Mouse (Mus musculus) kidney, postnatal 25 days (tissue): Measurements from ENCODE around the gene Kdm6b.

Experiments used
- DNase-seq, 2 experiments: peaks; one replicate each; pipeline ENCODE4 v3.0.0; 2021; ENCODE audit warnings: mixed read lengths in 2 of 2

Kdm6b gene

GRCm38 (mm10) chr11:69405397-69406200 is 7.9 kb downstream of the Kdm6b start:
- DNase-seq: peak in 1 of 2 experiments; percentile 51

GRCm38 (mm10) chr11:69404595-69405396 is 8.7 kb downstream of the Kdm6b start:
- peak in 1 of 2 experiments; percentile 44 for DNase-seq

- peak in 1 of 2 experiments; percentile 64 for DNase-seq
Observed at GRCm38 (mm10) chr11:69403691-69404594, 9.5 kb downstream of the Kdm6b start.

DNA sequence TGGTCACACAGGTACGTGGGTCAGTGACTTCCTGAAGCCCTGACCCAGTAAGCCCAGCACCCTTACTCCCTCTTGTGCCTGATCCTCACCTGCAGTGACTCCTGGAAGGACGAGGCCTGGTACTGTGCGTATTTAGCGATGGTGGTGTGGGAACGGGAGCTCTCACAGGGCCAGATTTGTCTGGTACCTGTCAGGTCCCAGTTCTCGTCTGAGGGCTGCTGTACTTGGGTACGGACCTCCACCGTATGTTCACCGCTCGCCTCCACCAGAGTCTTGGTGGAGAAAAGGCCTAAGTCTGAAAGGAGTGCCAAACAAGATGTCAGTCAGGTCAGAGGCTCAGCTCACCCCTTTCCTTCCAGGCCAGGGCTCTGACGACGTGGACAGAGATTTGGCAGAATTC is 11.5 kb downstream of the Kdm6b start:
- DNase-seq: peak in 1 of 2 experiments; percentile 52

GRCm38 (mm10) chr11:69401210-69401637 is 12.3 kb downstream of the Kdm6b start:
- DNase-seq: peak; percentile 95 to 97

- peak in 1 of 2 experiments; percentile 55 for DNase-seq
Observed at GRCm38 (mm10) chr11:69400083-69400850, 13.2 kb downstream of the Kdm6b start.

DNA sequence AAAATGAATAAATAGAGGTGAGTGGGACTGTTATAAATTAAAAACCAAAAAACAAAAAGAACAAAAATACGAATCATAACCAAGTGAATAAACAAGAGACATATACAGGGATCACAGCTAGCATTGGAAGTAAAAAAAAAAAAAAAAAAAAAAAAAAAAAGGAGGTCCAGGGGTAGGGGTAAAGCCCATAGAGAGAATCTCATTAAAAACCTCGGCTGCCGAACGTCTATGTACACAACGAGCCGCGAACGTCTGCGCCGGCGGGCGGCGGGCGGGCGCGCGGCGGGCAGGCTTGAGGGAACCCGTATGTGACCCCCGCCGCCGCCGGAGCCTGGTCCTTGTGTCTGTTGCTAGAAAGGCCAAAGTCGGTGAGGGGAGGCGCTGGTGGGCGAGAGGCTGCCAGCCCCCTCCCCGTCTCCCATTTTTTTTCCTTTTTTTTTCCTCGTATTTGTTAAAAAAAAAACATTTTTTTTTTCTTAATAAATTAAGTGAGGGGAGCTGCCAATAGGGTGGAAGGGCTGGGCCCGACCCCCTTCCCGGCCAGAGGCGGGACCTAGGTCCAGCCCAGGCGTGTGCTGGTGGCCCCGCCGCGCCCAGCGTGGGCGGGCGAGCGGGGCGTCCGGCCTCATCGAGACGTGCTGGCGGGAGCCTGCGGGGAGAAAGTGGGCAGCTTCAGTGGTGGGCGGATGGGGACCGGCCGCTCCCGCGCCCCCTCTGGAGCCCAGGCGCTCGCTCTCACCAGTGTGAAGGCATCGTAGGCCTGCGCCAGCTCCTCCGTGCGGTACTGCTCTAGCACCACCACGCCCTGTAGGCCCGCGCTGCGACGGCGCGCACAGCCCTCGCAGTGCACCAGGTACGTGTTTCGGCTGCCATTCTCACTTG is 14.0 kb downstream of the Kdm6b start:
- DNase-seq: peak in 1 of 2 experiments; percentile 65

DNA sequence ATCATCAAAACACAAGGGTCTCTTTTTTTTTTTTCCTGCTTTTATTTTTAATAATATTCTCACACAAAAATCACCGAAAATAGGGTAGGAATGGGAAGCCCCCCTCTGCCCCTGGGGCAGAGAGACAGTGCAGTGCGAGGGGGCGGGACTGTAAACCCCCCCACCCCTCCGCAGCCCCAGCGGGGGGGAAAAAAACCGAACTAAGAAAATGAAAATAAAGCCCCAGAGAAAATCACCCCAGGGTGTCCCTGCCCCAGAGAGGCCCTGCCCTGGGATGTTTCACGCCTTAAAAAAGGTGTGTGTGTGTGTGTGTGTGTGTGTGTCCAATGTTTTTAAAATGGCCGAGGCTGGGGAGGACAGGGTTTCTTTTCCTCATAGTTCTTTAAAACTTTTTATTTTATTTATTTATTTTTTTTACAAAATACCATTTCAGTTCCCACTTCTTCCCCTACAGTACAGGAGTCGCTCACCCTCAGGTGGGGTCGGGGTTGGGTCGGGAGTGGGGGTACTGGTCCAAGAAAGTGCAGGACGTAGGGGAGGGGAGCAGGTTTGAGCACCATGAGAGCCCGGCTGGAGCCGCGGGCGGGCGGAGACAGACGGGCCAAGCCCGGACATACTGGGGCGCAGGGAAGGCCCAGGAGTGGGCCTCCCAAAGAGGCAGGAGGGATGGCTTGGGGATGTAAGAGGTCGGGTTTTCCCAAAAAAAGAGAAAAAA is 14.8 kb downstream of the Kdm6b start:
- DNase-seq: peak in 1 of 2 experiments; percentile 55

GRCm38 (mm10) chr11:69398059-69398458 is 15.4 kb downstream of the Kdm6b start, which contains the start of gene Tmem88:
TSS of gene Tmem88 (minus strand) at chr11:69398234.
- peak; percentile 76 to 85 for DNase-seq

DNA sequence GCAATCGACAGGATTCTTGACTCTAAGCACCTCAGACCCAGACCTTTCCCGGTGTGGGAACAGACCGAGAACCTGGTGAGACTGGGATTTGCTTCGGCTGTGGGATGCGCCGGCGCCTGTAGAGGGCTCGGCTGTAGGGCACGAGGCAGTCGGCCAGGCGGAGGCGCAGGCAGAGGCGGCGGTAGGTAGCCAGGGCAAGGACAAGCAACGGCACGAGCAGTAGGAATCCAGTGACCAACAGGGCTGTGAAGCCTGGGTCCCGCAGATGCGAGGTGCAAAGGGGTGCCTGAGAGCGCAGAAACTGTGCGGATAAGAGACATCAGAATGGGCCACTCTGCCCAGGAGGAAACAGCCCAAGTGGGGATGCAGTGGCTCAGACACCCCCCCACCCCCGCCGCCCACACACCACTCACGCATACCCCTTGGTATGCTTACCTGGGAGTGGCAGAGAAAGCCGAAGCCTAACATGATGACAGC is 15.9 kb downstream of the Kdm6b start:
- peak in 1 of 2 experiments; percentile 62 for DNase-seq

DNA sequence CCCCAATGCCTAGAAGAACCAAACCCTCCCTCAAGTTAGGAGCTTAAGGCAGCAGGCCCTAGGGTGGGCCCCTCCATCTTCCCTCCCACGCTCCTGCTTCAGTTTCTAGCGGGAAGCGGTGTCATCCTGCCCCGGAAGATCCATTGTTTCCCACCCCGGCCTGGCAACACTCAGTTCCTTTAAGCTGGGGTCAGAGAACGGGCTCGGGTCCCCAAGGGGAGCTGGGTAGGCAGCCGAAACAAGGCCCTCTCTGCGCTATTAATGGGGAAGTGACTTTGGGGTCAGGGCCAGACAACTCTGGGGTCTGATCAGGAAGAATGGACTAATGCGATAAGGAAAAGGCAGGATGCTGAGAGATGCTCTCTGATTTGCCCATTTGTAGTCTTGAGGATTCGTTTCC is 16.7 kb downstream of the Kdm6b start:
- peak; percentile 64 to 90 for DNase-seq

- peak; percentile 97 to 98 for DNase-seq
Observed at GRCm38 (mm10) chr11:69395634-69396373, 17.7 kb downstream of the Kdm6b start.

DNA sequence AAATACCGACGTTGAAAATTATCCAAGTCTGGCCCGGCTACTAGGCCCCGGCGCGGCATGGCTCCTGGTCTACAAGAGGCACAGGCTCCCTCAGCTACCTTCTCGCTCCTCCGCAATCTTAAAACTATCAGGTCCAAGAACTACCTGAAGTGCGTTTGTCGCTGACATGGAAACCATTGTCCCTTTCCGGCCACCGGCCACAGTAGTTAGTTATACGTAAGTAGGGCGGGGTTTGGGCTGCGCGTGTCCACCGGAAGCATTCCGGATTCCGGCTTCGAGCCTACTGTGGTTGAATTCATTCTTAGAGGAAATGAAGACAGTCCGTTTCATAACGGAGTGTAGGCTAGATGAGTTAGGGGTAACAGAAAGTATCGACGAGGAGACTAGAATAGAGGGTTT is 18.2 kb downstream of the Kdm6b start, which contains the start of the genes Naa38 and Cyb5d1:
Naa38 (plus strand) TSS at position 253 of the 399 bp plus-strand sequence.
Cyb5d1 (minus strand) TSS at position 397 of the 399 bp plus-strand sequence.
- peak; percentile 95 to 96 for DNase-seq

- DNase-seq: peak in 1 of 2 experiments; percentile 30
Observed at GRCm38 (mm10) chr11:69394591-69395167, 18.8 kb downstream of the Kdm6b start.

DNA sequence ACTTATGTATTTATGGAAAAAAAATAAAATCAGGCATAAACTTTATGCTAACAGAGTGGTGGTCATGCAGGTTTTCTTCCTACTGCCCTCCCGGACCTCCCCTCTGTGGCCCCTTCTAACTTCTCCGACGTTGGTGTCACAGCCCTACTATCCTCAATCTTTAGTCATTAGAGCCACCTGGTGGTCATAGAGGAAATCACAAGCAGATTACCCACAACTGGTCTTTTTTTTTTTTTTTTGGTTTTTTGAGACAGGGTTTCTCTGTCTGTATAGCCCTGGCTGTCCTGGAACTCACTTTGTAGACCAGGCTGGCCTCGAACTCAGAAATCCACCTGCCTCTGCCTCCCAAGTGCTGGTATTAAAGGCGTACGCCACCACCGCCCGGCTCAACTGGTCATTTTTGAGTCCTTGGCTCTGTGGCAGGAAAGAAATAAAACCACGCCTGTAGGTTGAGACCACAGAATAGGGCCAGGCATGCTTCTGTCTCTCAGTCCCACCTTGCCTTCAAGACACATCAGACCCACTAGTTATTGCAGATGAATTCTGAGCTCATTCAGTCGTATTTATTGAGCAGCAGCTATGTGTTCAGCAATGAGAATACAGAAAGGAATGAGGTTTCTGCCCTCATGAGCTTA is 23.0 kb downstream of the Kdm6b start:
- DNase-seq: peak in 1 of 2 experiments; percentile 92

DNA sequence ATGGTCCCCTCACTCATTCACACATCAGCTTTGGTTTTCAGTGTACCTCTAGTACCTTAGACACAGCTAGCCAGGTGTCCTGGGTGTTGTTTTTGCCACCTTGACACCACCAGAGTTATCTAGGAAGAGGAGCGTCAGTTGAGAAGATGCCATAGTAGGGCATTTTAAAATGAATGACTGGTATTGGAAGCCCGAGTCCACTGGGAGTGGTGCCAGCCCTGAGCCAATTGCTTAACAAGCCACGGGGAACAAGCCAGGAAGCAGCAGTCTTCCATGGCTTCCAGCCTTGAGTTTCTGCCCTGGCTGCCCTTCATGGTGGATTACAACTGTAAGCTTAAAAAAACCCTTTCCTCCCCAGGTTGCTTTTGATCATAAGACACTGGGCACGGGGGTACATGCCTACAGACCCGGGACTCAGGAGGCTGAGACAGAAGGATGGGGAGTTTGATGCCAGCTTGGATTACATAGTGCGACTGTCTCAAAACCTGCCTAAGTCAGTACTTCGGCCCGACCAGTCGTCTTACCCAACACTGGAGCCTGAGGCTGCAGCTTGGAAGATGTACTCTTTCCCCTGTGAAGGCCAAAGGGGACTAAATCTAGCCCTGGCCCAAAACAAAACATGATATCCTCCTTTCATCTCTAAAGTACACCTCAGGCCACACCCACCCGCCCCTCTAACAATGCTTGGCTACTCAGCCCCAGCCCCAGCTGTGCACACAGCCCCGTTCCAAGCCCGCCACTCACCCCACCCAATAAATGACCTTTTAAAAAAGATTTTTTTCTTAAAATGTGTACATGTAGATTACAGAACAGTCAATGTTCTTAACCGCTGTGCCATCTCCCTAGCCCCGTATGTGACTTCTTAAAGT is 23.7 kb downstream of the Kdm6b start:
- DNase-seq: peak; percentile 77 to 82

GRCm38 (mm10) chr11:69388680-69389079 is 24.8 kb downstream of the Kdm6b start:
- DNase-seq: no peak
